Mouse (Mus musculus) neural tube, embryonic 14.5 days (tissue): ENCODE data around the gene Ppp1r35. TPM values are rescaled to one million over a fixed set of nuclear protein-coding genes. Genes with fewer than 3 reads are reported as not detected.

Experiments
- ATAC-seq: fragments of 200-750 bp; cut with Nextera tagmentation; 2 replicates; pipeline ENCODE4 v1.8.0; 2017; ENCODE audit warnings: low read depth, mild to moderate bottlenecking, moderate TSS enrichment, moderate library complexity
- H3K27ac ChIP-seq: fragments of 300-500 bp; sonication (generic); 2 replicates; pipeline ENCODE4 v1.5.1; 2014; ENCODE audit warnings: low read depth, mild to moderate bottlenecking, control low read depth, low read length, moderate library complexity, mixed read lengths
- H3K27me3 ChIP-seq: fragments of 300-500 bp; sonication (generic); 2 replicates; pipeline ENCODE4 v1.6.1; 2014; ENCODE audit warnings: low read length; ENCODE audit not compliant: control insufficient read depth, insufficient read depth
- H3K36me3 ChIP-seq: fragments of 300-500 bp; sonication (generic); 2 replicates; pipeline ENCODE4 v1.6.1; 2014; ENCODE audit warnings: low read length, mixed read lengths; ENCODE audit not compliant: control insufficient read depth, insufficient read depth
- H3K4me1 ChIP-seq: fragments of 300-500 bp; sonication (generic); 2 replicates; pipeline ENCODE4 v1.6.1; 2014; ENCODE audit warnings: low read length; ENCODE audit not compliant: control insufficient read depth, insufficient read depth
- H3K4me2 ChIP-seq: fragments of 300-500 bp; sonication (generic); 2 replicates; pipeline ENCODE4 v1.6.1; 2014; ENCODE audit warnings: mild to moderate bottlenecking, low read depth, low read length, control low read depth
- H3K4me3 ChIP-seq: fragments of 300-500 bp; sonication (generic); 2 replicates; pipeline ENCODE4 v1.5.1; 2014; ENCODE audit warnings: low read depth, low read length, control low read depth, mixed read lengths
- H3K9ac ChIP-seq: fragments of 300-500 bp; sonication (generic); replicated peaks from 2 replicates; pipeline ENCODE4 v1.6.1; 2014; ENCODE audit warnings: low read depth, mild to moderate bottlenecking, control low read depth, low read length, mixed read lengths
- H3K9me3 ChIP-seq: fragments of 300-500 bp; sonication (generic); 2 replicates; pipeline ENCODE4 v1.6.1; 2016; ENCODE audit warnings: low read length; ENCODE audit not compliant: control insufficient read depth
- WGBS: fragments of 180-500 bp; shearing (Covaris S2); extraction: QIAGEN DNeasy Blood & Tissue Kit; methylation state at CpG from one replicate; pipeline ENCODE4 v1.1.7; 2014; 5-methylcytosine and 5-hydroxymethylcytosine counted together
- polyA plus RNA-seq: library from polyadenylated mRNA; unstranded; fragments of >200 nt; fragmentation: Nextera tagmentation; extraction: Ambion mirVana; gene quantifications from 2 replicates; pipeline ENCODE4 v1.2.1, GENCODE M21; 2014

Ppp1r35 gene
- 37.8 and 43.7 TPM in 2 replicates for polyA plus RNA-seq

- Histone ChIP-seq H3K27ac (peak within 1 kb of the TSS; percentile 71), H3K9ac (peak within 1 kb of the TSS; percentile 90), H3K4me2 (peak within 1 kb of the TSS; percentile 96), H3K27me3 (no peaks in the 10 kb centered on the region), H3K9me3 (no peaks in the 10 kb centered on the region), H3K4me3 (peak within 1 kb of the TSS; percentile 90), H3K36me3 (peaks cover 19% of the 10 kb centered on the region; the same call in 1 of the 2 replicates), H3K4me1 (peaks cover 19% of the 10 kb centered on the region)
- peak; percentile 96 for ATAC-seq
- 0% methylated on average over 31 of the region's 31 CpGs for WGBS
Measured at GRCm38 (mm10) chr5:137778635-137779034, at the start of gene Ppp1r35. TSS of gene Ppp1r35 (plus strand) at chr5:137778849.

GRCm38 (mm10) chr5:137733638-137734288, 44.9 kb upstream of the Ppp1r35 start:
- Histone ChIP-seq H3K27me3 (no peaks in the 10 kb centered on the region), H3K9ac (peak overlapping the region; percentile 37; the same call in 1 of the 2 replicates), H3K4me2 (peak overlapping the region; percentile 55), H3K36me3 (peaks cover 31% of the 10 kb centered on the region), H3K4me3 (peak overlapping the region; percentile 26), H3K27ac (peak overlapping the region; percentile 95), H3K4me1 (peaks cover 48% of the 10 kb centered on the region), H3K9me3 (no peaks in the 10 kb centered on the region)
- ATAC-seq, result peak; percentile 76
- WGBS, result 20% methylated on average over 12 of the region's 12 CpGs

- WGBS, result 41% methylated on average over 6 of the region's 6 CpGs
- Histone ChIP-seq H3K36me3 (peaks cover 31% of the 10 kb centered on the region), H3K27ac (peak overlapping the region; percentile 95), H3K4me2 (peak overlapping the region; percentile 55), H3K9me3 (no peaks in the 10 kb centered on the region), H3K9ac (peak overlapping the region; percentile 46), H3K27me3 (no peaks in the 10 kb centered on the region), H3K4me1 (peaks cover 55% of the 10 kb centered on the region), H3K4me3 (peak overlapping the region; percentile 26; the same call in 1 of the 2 replicates)
- ATAC-seq, result peak; percentile 98
Measured at GRCm38 (mm10) chr5:137734289-137735061, 44.2 kb upstream of the Ppp1r35 start.

GRCm38 (mm10) chr5:137737400-137737940, 41.2 kb upstream of the Ppp1r35 start:
- H3K4me1 ChIP-seq, result peaks cover 60% of the 10 kb centered on the region

GRCm38 (mm10) chr5:137738516-137738915, 40.1 kb upstream of the Ppp1r35 start:
- H3K4me2 ChIP-seq, result peak overlapping the region; percentile 90
- no peaks in the 10 kb centered on the region for H3K9me3 ChIP-seq
- no peak overlapping the region for H3K4me3 ChIP-seq
- H3K36me3 ChIP-seq, result peaks cover 16% of the 10 kb centered on the region; the same call in 1 of the 2 replicates
- no peaks in the 10 kb centered on the region for H3K27me3 ChIP-seq
- H3K4me1 ChIP-seq, result peaks cover 54% of the 10 kb centered on the region
- ATAC-seq, result no peak
- 30% methylated on average over 5 of the region's 5 CpGs for WGBS
- peak overlapping the region; percentile 12; the same call in 1 of the 2 replicates for H3K27ac ChIP-seq
- no peak overlapping the region; the same call in 1 of the 2 replicates for H3K9ac ChIP-seq

More at GRCm38 (mm10) chr5:137737400-137737940, 41.2 kb upstream of the Ppp1r35 start:
- Histone ChIP-seq H3K9ac (no peak overlapping the region; the same call in 1 of the 2 replicates), H3K27me3 (no peaks in the 10 kb centered on the region), H3K4me2 (peak overlapping the region; percentile 90; the same call in 1 of the 2 replicates), H3K9me3 (no peaks in the 10 kb centered on the region), H3K36me3 (peaks cover 21% of the 10 kb centered on the region; the same call in 1 of the 2 replicates), H3K4me3 (no peak overlapping the region), H3K27ac (no peak overlapping the region)
- no peak for ATAC-seq
- WGBS, result 75% methylated on average over 6 of the region's 6 CpGs

GRCm38 (mm10) chr5:137739471-137739870, 39.2 kb upstream of the Ppp1r35 start:
- no peak for ATAC-seq
- 38% methylated on average over 9 of the region's 9 CpGs for WGBS

GRCm38 (mm10) chr5:137740506-137740905, 38.1 kb upstream of the Ppp1r35 start:
- Histone ChIP-seq H3K4me1 (peaks cover 35% of the 10 kb centered on the region), H3K4me2 (peak overlapping the region; percentile 90)
- WGBS, result 4% methylated on average over 11 of the region's 11 CpGs

More at GRCm38 (mm10) chr5:137739471-137739870, 39.2 kb upstream of the Ppp1r35 start:
- H3K27me3 ChIP-seq, result no peaks in the 10 kb centered on the region
- peaks cover 16% of the 10 kb centered on the region; the same call in 1 of the 2 replicates for H3K36me3 ChIP-seq
- H3K4me2 ChIP-seq, result peak overlapping the region; percentile 90
- peak overlapping the region; percentile 70 for H3K4me3 ChIP-seq
- H3K9ac ChIP-seq, result peak overlapping the region; percentile 83
- no peak overlapping the region; the same call in 1 of the 2 replicates for H3K27ac ChIP-seq
- no peaks in the 10 kb centered on the region for H3K9me3 ChIP-seq
- peaks cover 45% of the 10 kb centered on the region for H3K4me1 ChIP-seq

GRCm38 (mm10) chr5:137741023-137741931, 37.4 kb upstream of the Ppp1r35 start, which contains the start of gene Nyap1:
TSS of gene Nyap1 (minus strand) at chr5:137741607.
- peak within 1 kb of the TSS; percentile 77 for H3K27ac ChIP-seq
- H3K4me3 ChIP-seq, result peak within 1 kb of the TSS; percentile 70
- peaks cover 33% of the 10 kb centered on the region for H3K4me1 ChIP-seq
- H3K9ac ChIP-seq, result peak within 1 kb of the TSS; percentile 83
- H3K4me2 ChIP-seq, result peak within 1 kb of the TSS; percentile 90
- H3K27me3 ChIP-seq, result no peaks in the 10 kb centered on the region
- H3K9me3 ChIP-seq, result no peaks in the 10 kb centered on the region
- peaks cover 4% of the 10 kb centered on the region; the same call in 1 of the 2 replicates for H3K36me3 ChIP-seq
- under 1% methylated on average over 58 of the region's 71 CpGs for WGBS
- peak; percentile 83 for ATAC-seq

More at GRCm38 (mm10) chr5:137740506-137740905, 38.1 kb upstream of the Ppp1r35 start:
- Histone ChIP-seq H3K27me3 (no peaks in the 10 kb centered on the region), H3K27ac (peak overlapping the region; percentile 77), H3K36me3 (peaks cover 10% of the 10 kb centered on the region; the same call in 1 of the 2 replicates), H3K9me3 (no peaks in the 10 kb centered on the region), H3K9ac (peak overlapping the region; percentile 83), H3K4me3 (peak overlapping the region; percentile 70)
- ATAC-seq, result peak; percentile 10
